Mouse (Mus musculus) brain, embryonic 14.5 days (tissue): ENCODE measurements around the gene Xpo4.

ENCODE experiments used
- CTCF ChIP-seq: fragments of 200-500 bp; IDR thresholded peaks from 2 replicates; pipeline ENCODE4 v1.5.1; 2012; ENCODE audit warnings: inconsistent platforms, mild to moderate bottlenecking, moderate library complexity, borderline replicate concordance; ENCODE audit not compliant: insufficient read depth, insufficient read length; ENCODE audit errors: extremely low read depth
- POLR2A ChIP-seq: fragments of 200-500 bp; IDR thresholded peaks from 2 replicates; pipeline ENCODE4 v1.6.1; 2012; ENCODE audit warnings: mild to moderate bottlenecking, inconsistent platforms, borderline replicate concordance; ENCODE audit not compliant: poor library complexity, insufficient read depth, insufficient read length, severe bottlenecking; ENCODE audit errors: extremely low read depth

DNA sequence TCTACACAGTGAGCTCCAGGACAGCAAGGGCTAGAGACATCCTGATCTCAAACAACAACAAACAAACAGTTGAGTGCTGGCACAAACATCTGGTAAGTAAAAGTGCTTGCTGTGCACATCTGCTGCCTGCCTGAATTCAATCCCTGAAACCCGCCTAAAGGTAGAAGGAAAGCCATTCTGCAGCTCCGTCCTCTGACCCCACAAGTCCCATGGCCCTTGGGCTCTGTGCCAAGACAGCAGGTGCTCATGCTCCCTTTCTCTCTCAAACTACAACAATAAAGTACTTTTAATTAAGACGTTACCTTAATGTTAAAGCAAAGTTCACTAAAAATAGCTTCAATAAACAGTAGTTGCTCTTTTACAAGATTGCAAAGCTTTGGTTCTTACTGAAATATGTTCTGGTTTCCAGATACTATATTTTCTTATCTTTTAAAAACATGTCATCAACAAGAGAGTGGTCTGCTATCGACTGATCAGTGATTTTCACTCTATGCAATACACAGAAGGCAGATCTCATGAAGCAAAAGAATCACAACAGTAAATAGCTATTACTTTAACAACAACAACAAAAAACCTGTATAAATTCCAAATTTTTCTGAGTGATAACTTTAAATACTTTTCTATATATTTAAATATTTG is 44.5 kb downstream of the Xpo4 start:
- TF ChIP-seq POLR2A (no peak), CTCF (no peak)
